9 mouse cellular contexts compared by ENCODE assay signal in genomic region chr8:92331811-92332210, GRCm38 (mm10). TPM values are rescaled to one million over a fixed set of nuclear protein-coding genes. Genes with fewer than 3 reads are reported as not detected.
DNase-seq lines count a peak whose midpoint lies in the region.
"Had no signal": no experiment of that assay in that cellular context is flagged by ENCODE, and none has a peak within 500 bp of the region (broad histone marks: within the 10 kb centered on the region; RNA-seq: fewer than 3 reads in every experiment).

No protein-coding gene starts in this region.

- intact Hi-C loops in gastrocnemius, postnatal 36 days (cut with DNase I): no loop called here
- intact Hi-C loops in left cerebral cortex, postnatal 4 days (cut with DNase I): no loop called here
- intact Hi-C loops in left cerebral cortex, postnatal 14 days (cut with DNase I): no loop called here

- peak; percentile 7 for DNase-seq in gastrocnemius, adult 18-20 months (ENCODE audit: low spot score)
- DNase-seq in gastrocnemius, postnatal 36 days: no peak
- DNase-seq in left cerebral cortex, postnatal 4 days: peak; percentile 17
- no peak for DNase-seq in left cerebral cortex, postnatal 14 days (ENCODE audit: low spot score in 2 of 2)
- DNase-seq in heart, postnatal 4 days: peak; percentile 42
- DNase-seq in lung, postnatal 4 days: peak; percentile 36 to 40
- DNase-seq in Muller cell, postnatal 12 days (ENCODE audit: inconsistent ontology term): no peak
- no peak for DNase-seq in B cell, adult 2 months
- DNase-seq: spleen, adult 18-20 months had no signal

RNA-seq across cellular contexts. Expression of gene Irx5, which starts 25.6 kb away (rescaled TPM):
- total RNA-seq in gastrocnemius, adult 18-20 months (2021): 1 to 10 TPM in 1 of 2 experiments, under 1 TPM in 1; 0.12 to 5.3 TPM
- total RNA-seq in gastrocnemius, postnatal 36 days (2021): not detected
- total RNA-seq in left cerebral cortex, postnatal 4 days (2021): not detected
- not detected for total RNA-seq in left cerebral cortex, postnatal 14 days (2021)
- 10 to 100 TPM; 12.0 to 12.7 TPM for total RNA-seq in heart, postnatal 4 days (2021)

Comparison
In these comparisons a context has a peak if more than half of its experiments do, and no peak if none do; other contexts are left out.
1. DNase-seq: peak in gastrocnemius, adult 18-20 months (single experiment), left cerebral cortex, postnatal 4 days (single experiment), heart, postnatal 4 days (single experiment) and lung, postnatal 4 days (2 of 2); none in gastrocnemius, postnatal 36 days (0 of 2), left cerebral cortex, postnatal 14 days (0 of 2), Muller cell, postnatal 12 days (single experiment) and B cell, adult 2 months (0 of 2).